Mouse (Mus musculus) frontal cortex, postnatal 36 days (tissue): ENCODE measurements at regions not wholly inside any gene's neighbourhood (a gene's known extent, or its start where the extent isn't known, plus 50 kb on each side); places are given as distances from the start of the nearest gene placed in this dataset.

Experiments used
- DNase-seq, 2 experiments: peaks; one replicate each; pipeline ENCODE4 v3.0.0; 2022; ENCODE audit warnings: low spot score in 2 of 2

DNA sequence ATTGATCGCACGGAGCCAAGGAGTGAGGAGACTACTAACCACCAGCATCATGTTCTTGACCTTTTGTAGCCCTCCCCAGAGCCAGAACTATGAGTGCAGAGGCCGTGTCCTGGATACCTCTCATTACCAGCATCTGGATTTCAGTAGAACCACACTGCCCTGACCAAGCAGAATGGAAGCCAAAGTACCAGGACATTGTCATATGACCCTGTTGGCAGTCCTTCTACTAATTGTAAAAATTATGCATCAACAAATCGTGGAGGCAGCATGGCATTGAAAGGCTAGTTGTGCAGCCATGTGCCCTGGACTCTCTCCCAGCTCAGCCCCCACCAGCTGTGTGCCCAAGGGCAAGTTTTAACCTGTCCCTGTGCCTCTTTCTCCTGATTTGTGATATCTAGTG is 135.6 kb upstream of the Dock1 start:
- no peak for DNase-seq

DNA sequence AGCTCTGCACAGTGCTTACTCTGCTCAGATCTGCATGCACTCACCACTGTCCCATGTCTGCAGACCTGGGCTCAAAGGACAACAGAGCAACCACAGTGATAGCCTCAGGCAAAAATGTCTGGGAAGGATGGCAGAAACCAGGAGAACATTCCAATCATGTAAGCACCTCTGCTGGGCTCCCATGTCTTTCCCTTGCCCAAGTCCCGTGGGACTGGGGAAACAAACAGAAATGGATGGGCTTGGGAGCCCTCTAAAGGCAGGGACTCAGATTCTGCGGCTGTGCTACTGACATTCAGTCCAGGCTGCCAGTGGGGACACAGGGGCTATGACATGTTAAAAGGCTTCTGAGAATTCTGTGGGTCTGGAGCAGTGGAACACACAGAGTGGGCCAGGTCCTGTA is 128.8 kb upstream of the Dock1 start:
- no peak for DNase-seq

DNA sequence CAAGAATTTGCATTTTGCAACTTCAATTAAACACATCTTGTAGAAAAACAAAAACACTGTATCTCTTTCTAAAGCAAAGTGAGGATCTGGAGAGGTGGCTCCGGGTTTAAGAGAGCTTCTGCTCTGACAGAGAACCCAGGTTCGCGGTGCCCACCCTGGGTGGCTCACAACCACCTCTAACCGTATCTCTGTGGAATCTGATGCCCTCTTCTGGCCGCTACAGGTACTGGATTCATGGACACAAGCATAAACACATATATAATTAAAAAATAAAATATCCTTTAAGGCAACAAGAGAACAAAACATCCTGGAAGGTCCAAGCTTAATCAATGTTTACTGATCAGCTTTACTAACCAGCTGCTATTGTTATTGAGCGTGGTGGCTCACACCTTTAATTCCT is 124.3 kb upstream of the Dock1 start:
- DNase-seq, result no peak

DNA sequence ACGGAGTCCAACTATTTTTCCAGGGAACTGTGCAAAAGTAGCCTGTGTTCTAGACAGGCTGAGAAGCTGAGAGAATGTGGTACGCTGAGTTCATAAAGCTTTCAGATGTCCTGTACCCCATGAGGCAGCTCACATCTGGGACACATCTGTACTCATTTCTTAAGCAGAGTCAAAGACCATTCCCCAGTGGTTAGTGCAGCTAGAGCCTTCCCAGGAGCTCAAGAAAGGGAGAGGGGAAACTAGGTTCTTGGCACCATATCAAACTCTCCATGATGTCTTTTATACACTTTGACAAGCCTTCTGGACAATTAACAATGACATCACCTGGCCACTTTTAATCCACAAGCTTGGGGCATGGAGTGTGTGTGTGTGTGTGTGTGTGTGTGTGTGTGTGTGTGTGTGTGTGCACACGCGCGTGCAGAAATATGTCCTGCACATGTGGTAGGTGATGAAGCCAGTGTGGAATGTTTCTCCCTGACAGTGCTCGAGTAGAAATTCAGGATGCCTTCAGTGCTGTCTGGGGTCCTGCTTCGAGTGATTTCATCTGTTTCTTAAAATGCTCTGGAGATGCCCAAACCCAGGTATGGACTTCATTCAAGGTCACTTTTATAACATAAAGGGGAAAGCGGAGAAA is 121.1 kb upstream of the Dock1 start:
- no peak for DNase-seq

DNA sequence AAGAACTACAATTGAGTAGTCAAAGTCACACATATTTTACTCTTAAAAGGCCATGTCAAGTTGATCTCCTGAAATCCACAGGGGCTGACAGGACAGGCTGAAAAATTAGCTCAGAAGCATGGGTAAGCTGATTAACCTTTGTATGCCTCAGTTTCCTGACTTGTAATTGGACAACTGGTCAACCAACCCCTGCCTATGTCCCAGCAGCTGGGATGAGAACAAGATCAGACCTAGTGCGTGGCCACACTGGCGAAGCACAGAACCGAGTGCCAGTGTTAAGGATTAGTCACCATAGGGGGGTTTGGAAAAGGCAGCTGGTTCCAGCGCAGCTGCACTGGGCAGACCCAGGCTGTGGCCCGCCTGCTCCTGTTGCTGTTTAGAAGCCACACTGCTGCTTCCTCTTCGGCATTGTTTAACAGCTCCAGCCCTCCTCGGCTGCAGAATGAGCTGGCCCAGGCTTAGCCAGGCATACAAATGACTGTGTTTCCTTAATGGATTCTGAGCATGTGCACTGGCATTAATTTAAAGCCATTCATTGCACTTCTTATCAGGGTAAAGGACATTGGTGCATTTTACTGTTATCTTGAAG is 120.1 kb upstream of the Dock1 start:
- DNase-seq, result peak; percentile 17 to 22

DNA sequence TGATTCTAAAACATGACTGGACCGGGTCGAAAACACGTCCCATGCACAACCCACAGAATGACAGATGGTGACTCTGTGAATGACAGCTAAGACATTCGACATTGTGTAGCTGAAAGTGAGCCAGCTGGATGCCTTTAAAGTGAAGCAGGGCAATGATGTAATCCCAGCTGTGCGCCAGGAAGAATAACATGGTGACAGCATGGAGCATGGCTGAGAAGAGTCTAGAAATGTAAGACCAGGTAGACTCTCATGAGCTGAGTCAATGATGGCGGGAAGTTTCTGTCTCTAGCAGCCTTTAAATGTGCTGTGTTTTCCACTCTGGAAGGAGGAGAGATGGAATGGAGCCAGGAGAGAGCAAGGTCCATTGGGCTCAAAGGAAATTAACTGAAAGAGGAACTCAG is 118.4 kb upstream of the Dock1 start:
- no peak for DNase-seq

DNA sequence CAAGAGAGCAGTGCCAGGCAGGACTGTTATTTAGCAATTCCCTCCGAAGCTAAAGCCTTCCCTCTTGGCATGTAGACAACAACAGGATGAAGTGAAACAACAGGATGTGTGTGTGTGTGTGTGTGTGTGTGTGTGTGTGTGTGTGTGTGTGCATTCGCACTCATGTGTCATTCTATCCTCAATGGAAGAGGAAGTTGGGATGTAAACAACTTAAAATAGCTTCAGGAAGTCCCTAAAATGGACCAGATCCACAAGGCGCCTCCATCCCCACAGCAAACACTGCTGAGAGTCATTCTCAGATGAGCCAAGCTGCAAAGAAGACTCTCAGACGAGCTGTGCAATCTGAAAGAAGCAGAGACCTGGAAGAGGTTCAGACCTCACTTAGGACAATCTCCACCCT is 114.4 kb upstream of the Dock1 start:
- peak in 1 of 2 experiments; percentile 2 for DNase-seq

DNA sequence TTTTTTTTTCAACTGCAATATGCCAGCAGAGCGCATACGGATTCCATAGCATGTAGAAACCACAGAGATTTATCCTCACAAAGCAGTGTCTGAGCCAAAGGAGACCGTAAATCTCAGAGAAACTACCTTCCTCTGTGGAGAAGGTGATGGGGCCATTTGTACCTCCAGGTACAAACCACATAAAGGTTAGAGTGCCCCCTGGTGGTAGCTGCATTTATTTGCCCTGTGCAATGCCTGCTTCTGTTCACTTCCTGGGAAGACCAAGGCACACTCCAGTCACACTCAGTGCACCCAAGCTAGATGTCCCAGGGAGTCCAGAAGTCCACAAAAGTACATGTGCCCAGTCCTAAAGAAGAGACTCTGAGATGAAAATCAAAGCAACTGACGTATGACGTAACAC is 104.1 kb upstream of the Dock1 start:
- DNase-seq, result peak; percentile 71 to 75

DNA sequence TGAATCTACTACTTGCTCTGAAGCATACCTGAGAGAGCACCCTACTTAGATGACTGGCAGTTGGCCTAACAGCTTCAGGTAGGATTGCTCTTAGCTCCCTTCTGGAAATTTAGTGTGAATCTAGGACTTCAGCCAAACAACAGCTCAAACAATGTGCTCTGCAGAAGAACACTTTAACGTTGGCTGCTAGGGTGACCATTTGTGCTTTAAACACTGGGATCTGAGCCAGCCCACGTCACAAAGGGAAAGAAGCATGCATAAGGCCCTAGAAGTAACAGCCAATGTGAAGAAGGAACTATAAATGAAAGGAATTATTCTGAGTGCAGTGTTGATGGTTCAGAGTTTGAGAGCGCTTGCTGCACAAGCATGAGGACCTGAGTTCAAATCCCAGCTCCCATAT is 101.2 kb upstream of the Dock1 start:
- DNase-seq, result no peak

DNA sequence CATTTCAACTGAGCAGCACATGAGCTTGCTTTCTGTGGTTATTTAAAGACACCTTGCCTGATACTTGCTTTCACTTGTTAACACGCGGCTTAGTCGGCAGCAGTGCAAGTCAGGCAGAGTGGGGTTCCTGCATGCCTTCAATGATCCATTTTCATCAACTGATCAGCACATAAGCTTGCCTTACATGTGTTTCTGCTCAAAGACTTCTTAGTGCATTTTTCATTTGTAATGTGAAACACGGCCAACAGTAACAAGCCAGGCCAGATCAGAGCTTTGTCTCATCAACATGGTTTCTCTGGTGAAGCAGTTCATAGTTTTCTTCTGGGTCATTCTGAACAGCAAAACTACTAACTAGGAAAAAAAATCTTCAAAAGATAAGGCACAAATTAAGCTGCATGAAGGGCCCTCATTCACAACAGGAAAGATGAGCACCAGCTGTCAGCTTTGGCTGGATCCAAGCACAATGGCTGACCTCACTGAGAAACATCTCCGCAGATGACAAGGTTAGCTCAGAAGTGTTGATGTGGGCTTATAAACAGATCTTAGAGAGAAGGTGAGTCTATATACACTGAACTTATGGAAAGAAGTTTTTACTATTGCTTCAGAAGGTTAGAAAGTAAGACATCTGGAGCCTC is 100.2 kb upstream of the Dock1 start:
- DNase-seq, result no peak

DNA sequence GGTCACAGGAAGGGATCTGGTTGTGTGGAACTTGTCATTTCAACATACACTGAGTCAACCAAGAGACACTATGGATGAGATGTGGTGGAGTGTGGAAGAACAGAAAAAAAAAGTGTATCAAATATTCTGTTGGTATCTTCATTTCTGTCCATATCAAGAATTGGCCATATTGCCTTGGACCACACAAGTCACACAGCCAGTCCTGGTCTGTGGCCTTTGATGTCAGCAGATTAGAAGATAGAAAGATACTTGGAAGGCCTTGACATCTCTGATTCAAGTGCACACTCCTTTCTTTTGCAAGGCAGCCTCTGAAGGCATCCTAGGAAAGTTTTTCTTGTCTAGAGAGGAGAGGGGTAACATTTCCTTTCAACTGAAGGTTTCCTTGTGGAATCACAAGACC is 88.7 kb upstream of the Dock1 start:
- DNase-seq, result no peak

DNA sequence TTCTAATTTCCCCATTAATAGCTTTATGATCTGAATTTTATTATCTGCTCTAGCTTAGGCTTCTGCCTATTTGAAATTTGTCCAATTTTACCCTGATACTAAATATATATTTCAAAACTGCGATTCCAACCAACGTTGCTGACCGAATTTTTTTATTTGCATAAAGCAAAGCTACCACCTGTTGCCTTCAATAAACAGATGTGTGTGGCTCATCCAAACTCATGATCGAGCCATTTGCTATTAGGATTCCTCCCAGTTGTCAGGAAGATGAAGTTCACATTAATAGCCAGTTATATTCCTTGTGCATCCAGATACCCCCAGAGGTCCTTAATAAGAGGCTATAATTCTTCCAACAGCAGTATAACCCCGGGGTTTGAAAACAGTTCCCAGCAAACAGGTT is 85.0 kb upstream of the Dock1 start:
- no peak for DNase-seq

DNA sequence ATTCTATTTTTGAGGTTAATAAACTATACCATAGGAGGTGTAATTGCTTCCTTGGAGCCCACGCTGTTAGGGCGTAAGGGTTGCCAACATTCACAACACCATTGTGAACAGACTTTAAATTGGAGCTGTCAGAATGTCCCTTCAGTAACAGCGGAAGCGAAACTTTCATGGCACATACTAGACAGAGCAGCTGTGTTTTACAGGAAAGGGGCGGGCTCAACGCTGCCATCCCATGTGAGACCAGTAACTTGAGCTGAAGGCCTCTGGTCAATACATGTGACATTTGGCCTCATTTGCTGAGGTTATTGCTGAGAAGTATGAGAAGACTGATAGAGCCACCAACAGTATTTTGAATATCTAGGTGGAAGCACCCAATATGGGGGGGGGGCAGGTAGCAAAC is 83.5 kb upstream of the Dock1 start:
- DNase-seq, result no peak

DNA sequence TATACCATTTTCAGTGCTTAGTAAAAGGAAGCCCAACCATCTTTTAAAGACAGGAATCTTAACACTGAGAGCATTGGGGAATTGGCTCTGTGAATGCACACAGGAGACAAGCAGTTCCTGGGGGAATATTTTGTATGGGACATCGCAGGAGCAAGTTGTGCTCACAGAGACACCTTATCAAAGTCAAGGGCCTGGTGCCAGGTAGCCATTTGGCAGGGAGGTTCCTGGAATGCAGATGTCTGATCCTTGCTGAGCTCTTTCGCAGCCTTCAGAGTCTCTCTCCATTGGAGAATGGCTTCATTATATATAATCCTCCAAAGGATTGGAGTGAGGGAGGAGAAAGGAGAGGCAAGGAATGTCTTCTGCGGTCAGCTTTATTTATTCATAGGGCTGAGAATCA is 62.6 kb upstream of the Dock1 start:
- DNase-seq, result no peak

DNA sequence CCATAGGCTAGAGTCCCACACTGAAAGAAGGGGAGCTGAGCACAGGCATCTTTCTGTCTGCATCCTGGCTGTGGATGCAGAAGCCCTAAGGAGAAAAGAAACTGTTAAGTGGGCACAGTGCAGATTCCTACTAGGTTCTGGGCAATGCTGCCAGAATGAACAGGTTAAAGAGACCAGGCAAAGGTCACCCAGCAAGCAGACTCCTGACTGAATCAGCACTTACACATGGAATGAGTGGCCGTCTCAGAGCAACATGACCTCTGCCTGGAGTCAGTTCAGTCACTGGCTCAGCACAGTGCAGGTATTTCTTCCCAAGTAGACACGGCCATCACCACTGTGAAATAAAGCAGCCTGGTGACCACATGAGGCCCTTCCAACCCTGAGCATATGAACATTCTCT is 60.3 kb upstream of the Dock1 start:
- no peak for DNase-seq

DNA sequence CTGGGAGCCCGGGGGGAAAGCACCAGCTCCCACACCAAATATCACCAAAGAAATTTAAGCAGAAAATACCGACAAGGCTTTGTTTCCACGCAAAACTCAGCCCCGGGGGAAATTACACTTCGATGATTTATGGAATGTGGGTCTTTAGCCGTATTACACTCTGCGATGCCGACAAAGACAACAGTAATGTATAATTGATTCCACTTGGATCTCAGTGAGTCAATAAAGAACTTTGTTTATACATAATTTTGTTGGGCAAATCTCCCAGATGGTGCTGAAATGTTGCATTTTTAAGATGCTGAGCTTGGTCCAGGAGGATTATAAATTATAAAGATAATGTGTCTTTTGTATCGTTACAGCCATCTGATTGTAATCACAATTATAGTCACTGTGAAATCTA is 59.1 kb upstream of the Dock1 start:
- DNase-seq, result no peak

DNA sequence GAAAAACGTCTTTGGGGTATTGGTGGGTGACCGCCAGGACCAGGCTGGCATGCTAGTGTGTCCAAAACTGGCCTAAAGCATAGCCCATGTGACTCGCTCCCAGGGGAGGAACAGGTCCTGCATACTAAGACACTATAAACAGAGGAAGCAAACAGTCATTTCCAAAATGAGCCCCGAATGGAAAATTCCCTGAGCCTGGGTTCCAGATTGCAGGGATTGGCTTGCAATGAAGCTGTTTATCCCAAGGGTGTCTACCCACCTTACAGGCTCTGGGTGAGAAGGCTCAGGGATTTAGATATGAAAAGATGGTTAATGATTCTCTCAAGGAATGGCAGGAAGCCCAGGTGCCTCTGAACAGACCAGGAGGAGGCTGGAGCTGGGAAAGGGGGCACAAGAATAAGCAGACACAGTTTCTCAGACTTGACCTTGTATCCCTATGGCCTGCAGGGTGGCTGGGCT is 58.2 kb upstream of the Dock1 start:
- peak in 1 of 2 experiments; percentile 45 for DNase-seq

DNA sequence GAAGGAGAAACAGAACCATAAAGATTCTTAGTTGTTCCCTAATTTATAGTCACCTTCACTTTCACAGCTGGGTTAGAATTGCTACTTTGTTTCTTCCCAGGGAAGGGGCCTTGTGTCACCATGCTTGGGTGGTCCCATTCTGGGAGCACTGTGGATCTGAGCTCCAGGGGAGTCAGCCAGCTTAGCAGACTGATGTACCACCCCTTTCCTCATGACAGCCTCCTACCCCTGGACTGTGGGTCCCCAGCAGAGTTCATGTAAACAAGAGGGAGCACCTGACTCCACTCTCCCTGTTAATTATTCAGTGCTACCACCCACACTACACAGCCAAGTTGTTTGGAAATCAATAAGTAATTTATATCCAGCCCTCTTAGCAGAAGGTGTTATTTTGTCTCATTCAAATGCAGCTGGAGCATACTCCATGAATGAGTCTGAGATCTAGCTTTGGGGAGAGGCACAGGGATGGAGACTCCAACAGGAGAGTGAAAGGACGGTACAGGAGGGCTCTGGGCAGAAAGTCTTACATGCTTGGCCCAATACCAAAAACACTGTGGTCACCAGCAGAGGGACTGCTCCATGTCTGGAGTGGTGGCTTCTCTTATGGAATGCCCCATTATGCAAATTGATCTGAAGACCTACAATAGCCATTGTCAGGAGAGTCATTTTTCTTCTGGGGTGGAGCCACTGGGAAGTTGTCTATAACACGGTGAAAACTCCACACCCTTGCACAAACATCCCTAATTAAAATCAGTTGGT is 51.1 kb upstream of the Dock1 start:
- no peak for DNase-seq

DNA sequence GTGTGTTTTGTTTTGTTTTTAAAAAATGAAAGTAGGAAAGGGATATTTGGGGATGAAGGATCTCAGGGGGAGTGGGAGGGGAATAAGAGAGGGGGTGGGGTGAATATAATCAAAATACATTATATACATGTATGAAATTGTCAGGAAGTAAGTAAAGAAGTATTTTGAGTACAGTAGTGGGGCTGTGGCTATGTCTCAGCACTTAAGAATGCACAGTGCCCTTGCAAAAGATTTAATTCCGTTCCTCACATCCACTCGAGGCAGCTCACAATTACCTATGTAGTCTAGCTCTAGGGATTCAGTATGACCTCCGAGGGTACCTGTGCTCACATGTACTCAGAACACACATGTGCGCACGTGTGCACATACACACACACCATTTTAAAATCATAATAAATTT is 50.4 kb upstream of the Dock1 start:
- no peak for DNase-seq
